Mouse (Mus musculus) embryonic stem cell, embryonic (primary cell): Measurements from ENCODE around the gene Lingo2.
"Not testable (repeated sequence)": the region's sequence is repeated elsewhere in the genome, so short reads cannot be mapped to it uniquely, and the experiment has no call there.

Source experiments
- CTCF ChIA-PET, 4 experiments: fragments of 300-600 bp in 2 of 4; fragments of 350-600 bp in 2 of 4; sonication (Branson Sonifier 250); formaldehyde crosslinking; loops; one replicate each; lab custom pipeline; 2022; ENCODE audit warnings: inconsistent platforms in 2 of 4; lab: Charles Lee
- POLR2A ChIA-PET, 4 experiments: fragments of 300-600 bp in 2 of 4; fragments of 350-600 bp in 2 of 4; sonication (Branson Sonifier 250); formaldehyde crosslinking; loops; one replicate each; lab custom pipeline; 2022; ENCODE audit warnings: antibody characterized with exemption in 4 of 4, inconsistent platforms in 1 of 4; lab: Charles Lee

The Lingo2 gene

GRCm38 (mm10) chr4:35746693-35747092, 1204.9 kb downstream of the Lingo2 start:
- CTCF ChIA-PET: no interaction called here
- POLR2A ChIA-PET: no interaction called here

- ChIA-PET CTCF (no interaction called here), POLR2A (no interaction called here)
These were observed 1226.8 kb downstream of the Lingo2 start for GRCm38 (mm10) chr4:35724774-35725173.

GRCm38 (mm10) chr4:35704126-35704525, 1247.4 kb downstream of the Lingo2 start:
- CTCF ChIA-PET: interaction anchor here in 1 of 4 experiments (0.7 kb wide), 1 partner anchor 299 kb away, joined by 3 read pairs; no protein-coding TSS in a partner anchor
- POLR2A ChIA-PET: no interaction called here

DNA sequence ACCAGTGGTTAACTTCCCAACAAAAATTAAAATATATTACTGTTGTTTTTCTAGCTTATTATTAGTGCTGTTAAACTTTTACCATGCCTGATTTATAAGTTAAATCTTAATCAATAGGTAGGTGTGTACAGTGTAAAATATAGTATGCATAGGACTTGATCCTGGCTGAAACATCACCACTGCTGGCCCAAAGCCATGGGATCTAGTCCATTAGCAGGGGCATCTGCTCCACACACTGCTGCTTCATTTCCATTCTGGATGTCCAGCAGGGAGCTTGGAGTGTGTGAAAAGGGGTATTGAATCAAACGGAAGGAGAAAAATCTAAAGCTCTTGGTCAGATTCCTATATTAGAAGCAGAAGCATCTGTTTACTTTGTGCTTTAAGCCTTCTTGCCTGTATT, 1248.9 kb downstream of the Lingo2 start:
- ChIA-PET CTCF (no interaction called here), POLR2A (interaction anchor here in 1 of 4 experiments (0.7 kb wide), 2 partner anchors 149 to 506 kb away, joined by 3 to 10 read pairs; no protein-coding TSS in a partner anchor)

DNA sequence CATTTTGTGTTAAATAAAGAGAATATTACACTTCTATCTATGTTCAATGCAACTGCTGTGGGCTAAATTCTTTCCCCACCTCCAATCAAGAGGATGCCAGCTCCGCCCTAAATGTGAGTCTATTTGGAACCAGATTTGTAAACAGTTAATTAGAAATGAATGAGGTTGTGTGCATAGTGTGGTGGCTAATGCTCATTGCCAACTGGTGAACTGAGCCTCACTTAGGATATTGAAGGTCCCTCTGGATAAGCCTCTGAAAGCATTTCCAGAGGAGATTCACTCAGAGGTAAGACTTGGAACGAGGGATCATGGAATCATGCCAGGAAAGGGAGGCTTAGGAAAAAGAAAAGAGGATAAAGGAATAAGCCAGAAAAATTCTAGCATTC, 1256.4 kb downstream of the Lingo2 start:
- POLR2A ChIA-PET: no interaction called here
- CTCF ChIA-PET: no interaction called here

- ChIA-PET CTCF (no interaction called here), POLR2A (no interaction called here)
These were observed 1257.0 kb downstream of the Lingo2 start for GRCm38 (mm10) chr4:35694360-35695136.

DNA sequence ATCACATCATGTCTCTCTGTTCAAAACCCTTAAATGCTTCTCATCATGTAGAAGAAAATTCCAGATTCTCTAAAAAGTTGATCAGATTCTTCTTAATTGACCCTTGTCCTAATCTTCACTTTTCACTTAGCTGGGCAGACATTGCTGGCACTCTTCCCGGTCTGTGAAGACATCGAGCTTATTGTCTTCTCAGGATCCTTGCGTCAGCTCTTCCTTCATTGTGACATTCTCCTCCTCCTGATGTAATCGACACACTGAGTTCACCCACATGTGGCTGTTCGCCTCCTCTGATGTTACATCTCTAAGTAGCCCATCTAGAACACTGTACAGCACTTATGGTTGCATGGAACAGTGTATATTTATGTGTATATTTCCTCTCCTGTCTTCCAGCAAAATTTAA, 1261.0 kb downstream of the Lingo2 start:
- ChIA-PET CTCF (no interaction called here), POLR2A (no interaction called here)

- POLR2A ChIA-PET: interaction anchor here in 1 of 4 experiments (0.7 kb wide), 1 partner anchor 85 kb away, joined by 3 read pairs; no protein-coding TSS in a partner anchor
- CTCF ChIA-PET: not testable (repeated sequence)
These were observed 1262.9 kb downstream of the Lingo2 start for GRCm38 (mm10) chr4:35688498-35689240.
